In genomic region chr17:35737743-35738142, GRCm38 (mm10) we compare ENCODE assay signal across 8 mouse cellular contexts. TPM values are rescaled to one million over a fixed set of nuclear protein-coding genes. Genes with fewer than 3 reads are reported as not detected.
DNase-seq lines count a peak whose midpoint lies in the region; ATAC-seq and TF ChIP-seq lines count a peak whose summit lies in the region.

No protein-coding gene starts in this region.

- no peaks in the 10 kb centered on the region for H3K36me3 ChIP-seq in forebrain, embryonic 15.5 days
- no peaks in the 10 kb centered on the region for H3K36me3 ChIP-seq in thymus, adult 2 months (ENCODE audit: control insufficient read depth, insufficient read depth, low read length)

- H3K27ac ChIP-seq in forebrain, embryonic 15.5 days (replicated peaks), result no peak overlapping the region
- H3K27ac ChIP-seq in olfactory bulb, adult 2 months (ENCODE audit: insufficient read depth, low read depth, low read length), result no peak overlapping the region
- H3K27ac ChIP-seq in thymus, adult 2 months (ENCODE audit: control insufficient read depth, insufficient read depth, low read length), result no peak overlapping the region

- H3K4me1 ChIP-seq in forebrain, embryonic 15.5 days, result peaks cover 4% of the 10 kb centered on the region; the same call in 1 of the 2 replicates
- peaks cover 5% of the 10 kb centered on the region; the same call in 1 of the 2 replicates for H3K4me1 ChIP-seq in olfactory bulb, adult 2 months (ENCODE audit: control insufficient read depth, insufficient read depth, low read length)
- peaks cover 12% of the 10 kb centered on the region for H3K4me1 ChIP-seq in thymus, adult 2 months (replicated peaks; ENCODE audit: control insufficient read depth, insufficient read depth, low read length)

- H3K4me3 ChIP-seq in forebrain, embryonic 15.5 days, result no peak overlapping the region
- H3K4me3 ChIP-seq in olfactory bulb, adult 2 months (ENCODE audit: insufficient read depth, low read depth, low read length), result no peak overlapping the region
- no peak overlapping the region for H3K4me3 ChIP-seq in thymus, adult 2 months (ENCODE audit: control insufficient read depth, insufficient read depth, low read length)

- H3K9me3 ChIP-seq in forebrain, embryonic 15.5 days, result no peaks in the 10 kb centered on the region

- DNase-seq in ES-CJ7 (ENCODE audit: low read depth, low spot score), result peak; percentile 87
- DNase-seq in cerebellum, adult 11 months, result peak; percentile 77
- peak; percentile 65 for DNase-seq in heart, postnatal 25 days (ENCODE audit: low spot score)
- peak; percentile 84 for DNase-seq in layer of hippocampus, adult 11-12 months (ENCODE audit: low spot score)
- peak; percentile 82 to 88 for DNase-seq in lung, adult 18-20 months
- DNase-seq in thymus, adult 2 months, result peak; percentile 81

- H3K4me2 ChIP-seq in forebrain, embryonic 15.5 days (replicated peaks), result no peak overlapping the region; the same call in 1 of the 2 replicates

- no peaks in the 10 kb centered on the region for H3K27me3 ChIP-seq in forebrain, embryonic 15.5 days
- no peaks in the 10 kb centered on the region for H3K27me3 ChIP-seq in thymus, adult 2 months (ENCODE audit: control insufficient read depth, insufficient read depth, low read length)

- H3K9ac ChIP-seq in forebrain, embryonic 15.5 days (replicated peaks), result peak overlapping the region; percentile 25; the same call in 1 of the 2 replicates

- WGBS in forebrain, embryonic 15.5 days, result 9% methylated on average over 12 of the region's 12 CpGs
- 12% methylated on average over 12 of the region's 12 CpGs for WGBS in olfactory bulb, adult 2 months
- 26% methylated on average over 12 of the region's 12 CpGs for WGBS in thymus, adult 2 months

- ATAC-seq in forebrain, embryonic 15.5 days (replicated peaks), result peak; percentile 76; the same call in 1 of the 2 replicates

- intact Hi-C loops in heart, postnatal 25 days (cut with DNase I), result loop anchor here (2.0 to 5.0 kb wide), 3 partner anchors 39 to 145 kb away; no protein-coding TSS in a partner anchor

- TF ChIP-seq CTCF in olfactory bulb, adult 2 months (IDR thresholded peaks at IDR 0.05; ENCODE audit: insufficient read depth, low read depth, low read length), result peak; percentile 68; the same call in 1 of the 2 replicates
- peak; percentile 75; the same call in 1 of the 2 replicates for TF ChIP-seq CTCF in thymus, adult 2 months (IDR thresholded peaks at IDR 0.05; ENCODE audit: borderline replicate concordance, control insufficient read depth, extremely low read depth, insufficient read depth, low read length, poor library complexity)

- TF ChIP-seq POLR2A in olfactory bulb, adult 2 months (IDR thresholded peaks at IDR 0.05; ENCODE audit: insufficient read depth, low read depth, low read length), result no peak
- TF ChIP-seq POLR2A in thymus, adult 2 months (IDR thresholded peaks at IDR 0.05; ENCODE audit: control insufficient read depth, extremely low read depth, insufficient read depth, low read length, poor library complexity), result no peak

RNA-seq across cellular contexts. Expression of gene Ddr1, which starts 33.3 kb away (rescaled TPM):
- polyA plus RNA-seq in forebrain, embryonic 15.5 days (2015; fragmentation: Nextera tagmentation; extraction: Ambion mirVana), result 127 TPM in 2 replicates
- total RNA-seq in heart, postnatal 25 days (2021), result 10 to 100 TPM; 33.1 to 41.7 TPM
- polyA plus RNA-seq in olfactory bulb, adult 2 months (2012; ENCODE audit: insufficient read depth, insufficient read length, low replicate concordance, missing spikeins), result not detected in 2 replicates
- polyA plus RNA-seq in thymus, adult 2 months (2012; rRNA removed), result 33.6 and 43.6 TPM in 2 replicates
